Mouse (Mus musculus) gastrocnemius, postnatal 10 days (tissue): ENCODE results near the gene Camk1d. TPM values are rescaled to one million over a fixed set of nuclear protein-coding genes. Genes with fewer than 3 reads are reported as not detected.
"Not testable (repeated sequence)": the region's sequence is repeated elsewhere in the genome, so short reads cannot be mapped to it uniquely, and the experiment has no call there.

Experiments
- DNase-seq: peaks from one replicate; pipeline ENCODE4 v3.0.0; 2021; ENCODE audit warnings: mixed read lengths
- total RNA-seq, 2 experiments: library from RNA; stranded (reverse); gene quantifications; 2 replicates each; pipeline ENCODE4 v1.2.3; 2021

Camk1d gene
- total RNA-seq, 2 experiments from 2014 or later, result 2.4 to 5.0 TPM

DNA sequence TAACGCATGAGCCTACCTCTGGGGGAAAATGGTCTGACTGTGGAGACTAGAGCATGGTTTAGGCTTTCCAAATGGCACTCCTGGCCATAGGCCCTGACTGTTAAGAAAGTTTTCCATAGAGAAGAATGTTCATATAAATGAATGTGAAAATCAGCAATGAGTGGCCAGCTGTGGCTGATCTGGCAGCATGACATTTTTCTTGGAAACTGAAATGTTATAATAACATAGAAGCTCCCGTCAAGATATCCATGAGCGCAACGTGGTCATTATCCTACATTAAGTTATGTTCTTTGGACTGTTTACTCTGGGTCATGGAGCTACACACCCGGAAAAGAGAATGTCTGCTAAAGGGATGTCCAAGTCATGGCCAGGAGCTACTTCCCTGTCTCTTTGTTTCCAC is 397.6 kb downstream of the Camk1d start:
- no peak for DNase-seq

DNA sequence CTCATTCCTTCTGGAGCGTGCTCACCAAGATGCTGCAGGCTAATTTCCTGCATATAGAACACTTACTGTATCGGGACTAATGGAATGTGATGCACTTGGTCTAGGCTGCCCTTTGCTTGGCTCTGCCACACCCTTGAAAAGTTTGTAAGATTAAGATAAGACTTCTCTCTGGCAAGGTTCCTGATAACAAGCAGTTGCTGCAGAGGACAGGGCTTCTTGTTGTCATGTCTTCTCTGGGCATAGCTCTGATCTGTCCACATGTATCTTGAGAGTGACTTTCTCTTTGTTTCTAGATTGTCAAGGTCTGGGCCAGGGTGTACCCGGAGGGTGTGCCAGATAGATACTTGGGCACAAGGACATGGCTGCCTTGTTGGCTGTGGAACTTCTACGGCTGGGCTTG is 398.1 kb downstream of the Camk1d start:
- DNase-seq, result no peak

DNA sequence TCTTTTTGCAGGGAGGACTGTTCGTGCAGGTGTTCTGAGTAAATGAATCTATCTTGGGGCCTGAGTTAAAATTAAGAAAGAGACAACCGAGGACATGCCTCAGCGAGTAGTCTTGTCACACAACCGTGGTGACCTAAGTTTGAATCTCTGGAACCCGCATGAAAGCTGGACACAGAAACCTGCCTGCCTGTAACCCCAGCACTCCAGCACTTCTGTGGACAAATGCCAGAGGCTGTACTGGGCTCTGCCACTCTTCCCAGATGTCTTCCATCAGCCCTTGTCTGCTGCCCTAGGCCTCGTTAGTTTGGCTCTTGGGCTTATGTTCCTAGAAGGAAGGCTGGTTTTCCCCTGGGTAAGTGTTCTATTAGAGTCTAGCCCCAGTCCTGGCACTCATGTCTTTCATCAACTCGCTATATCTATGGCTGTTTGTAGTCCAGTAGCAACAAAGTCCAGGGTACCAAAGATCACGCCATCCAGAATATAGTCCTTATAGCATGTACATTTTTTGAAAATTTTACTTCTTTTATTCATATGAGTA is 399.0 kb downstream of the Camk1d start:
- no peak for DNase-seq

DNA sequence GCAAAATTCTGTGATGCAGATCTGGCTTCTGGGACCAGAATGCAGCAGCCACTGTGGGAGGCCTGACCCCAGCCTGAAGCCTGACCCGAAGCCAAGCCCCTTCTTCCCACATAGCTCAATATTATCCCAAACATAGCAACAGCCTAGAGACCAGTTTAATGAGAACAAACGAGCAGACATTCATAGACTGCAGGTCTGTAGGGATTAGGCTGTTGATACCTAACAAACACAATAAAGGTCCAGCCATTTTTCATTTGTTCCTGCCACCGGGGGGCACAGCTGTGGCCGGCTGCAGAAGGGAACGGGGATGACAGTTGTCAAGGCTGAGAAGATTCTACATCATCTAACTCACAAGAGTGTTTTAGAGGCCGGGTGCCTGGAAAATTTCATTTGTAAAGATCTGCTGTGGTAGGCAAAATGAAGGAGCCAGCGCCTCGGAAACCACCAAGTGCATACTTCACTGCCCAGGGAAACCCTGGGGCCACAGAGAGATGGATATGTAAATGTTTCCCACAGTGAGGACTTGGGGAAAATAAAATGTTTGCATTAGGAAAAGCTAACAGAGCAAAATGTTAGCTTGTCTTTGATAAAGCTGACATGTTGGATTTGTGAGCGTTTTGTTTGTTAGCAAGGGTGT is 399.7 kb downstream of the Camk1d start:
- no peak for DNase-seq

DNA sequence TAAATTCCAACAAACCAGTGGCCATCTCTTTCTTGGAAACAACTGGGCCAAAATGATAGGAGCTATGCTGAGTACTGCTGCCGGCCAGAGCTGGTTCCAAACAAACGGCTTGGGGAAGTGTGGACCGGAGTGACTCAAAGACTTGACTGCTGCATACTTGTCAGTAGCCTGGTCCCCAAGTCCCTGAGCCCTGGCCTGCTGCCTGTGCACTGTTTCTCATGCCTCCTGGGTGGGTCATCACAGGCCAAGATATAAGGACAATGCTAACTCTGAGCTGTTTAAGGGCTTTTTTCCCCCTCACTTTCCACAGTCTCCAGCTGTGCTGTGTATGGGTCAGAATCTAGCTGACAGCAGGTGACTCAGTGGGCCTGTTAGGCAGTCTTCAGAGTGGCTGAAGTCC is 409.2 kb downstream of the Camk1d start:
- no peak for DNase-seq

DNA sequence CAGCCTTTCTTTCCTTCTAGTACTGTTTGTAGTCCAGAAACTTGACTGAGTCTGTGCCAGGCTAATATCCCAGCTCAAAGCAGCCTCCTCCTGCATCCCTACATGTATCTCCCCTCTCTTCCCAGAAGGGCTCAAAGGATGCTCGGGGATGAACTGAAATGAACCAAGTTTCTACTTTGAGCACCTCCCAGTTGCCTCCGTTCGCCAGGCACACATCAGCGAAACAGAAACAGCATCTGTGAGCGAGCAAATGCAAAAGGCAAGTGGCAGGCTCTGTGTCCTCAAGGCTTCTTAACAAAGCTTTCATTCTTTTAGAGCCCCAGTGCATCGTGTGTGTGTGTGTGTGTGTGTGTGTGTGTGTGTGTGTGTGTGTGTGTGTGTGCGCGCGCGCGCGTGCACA is 409.9 kb downstream of the Camk1d start:
- no peak for DNase-seq

DNA sequence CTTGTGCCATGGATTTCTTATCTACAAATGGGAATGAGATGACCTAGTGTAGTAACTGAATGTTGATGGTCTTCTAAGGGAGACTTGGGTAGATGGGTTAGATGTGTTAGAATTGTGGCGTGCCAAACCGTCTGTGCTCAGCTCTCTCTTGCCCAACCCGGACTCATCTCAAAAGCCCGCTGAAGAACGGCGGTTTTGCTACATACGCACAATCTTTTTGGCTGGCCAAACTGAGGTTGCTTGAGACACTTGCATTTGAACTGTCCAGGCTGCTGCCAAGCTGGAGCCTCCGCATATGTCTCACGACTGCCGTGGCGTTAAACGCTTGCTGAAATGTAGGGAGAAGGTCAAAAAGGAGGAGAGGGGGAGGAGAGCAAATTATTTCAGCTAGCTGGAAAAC is 413.0 kb downstream of the Camk1d start:
- DNase-seq, result no peak

DNA sequence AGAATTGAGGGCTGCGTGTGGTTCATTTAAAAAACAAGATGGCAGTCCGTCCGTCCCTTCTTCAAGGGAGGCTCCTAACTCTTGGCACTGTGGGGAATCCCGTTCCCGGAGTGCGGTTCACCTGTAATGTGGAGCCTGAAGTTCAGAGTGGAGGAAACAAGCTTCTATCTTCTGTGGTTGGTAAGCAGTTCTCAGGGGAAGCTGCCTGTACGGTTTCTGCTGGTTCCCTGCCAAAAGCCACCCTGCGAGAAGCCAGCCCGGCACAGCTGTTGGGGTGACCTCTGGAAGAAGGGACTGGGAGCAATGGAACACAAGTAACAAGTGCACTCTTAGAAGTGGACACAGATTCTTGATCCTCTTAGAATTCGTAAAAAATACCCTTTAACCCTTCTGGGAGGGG is 416.2 kb downstream of the Camk1d start:
- DNase-seq, result peak; percentile 54

DNA sequence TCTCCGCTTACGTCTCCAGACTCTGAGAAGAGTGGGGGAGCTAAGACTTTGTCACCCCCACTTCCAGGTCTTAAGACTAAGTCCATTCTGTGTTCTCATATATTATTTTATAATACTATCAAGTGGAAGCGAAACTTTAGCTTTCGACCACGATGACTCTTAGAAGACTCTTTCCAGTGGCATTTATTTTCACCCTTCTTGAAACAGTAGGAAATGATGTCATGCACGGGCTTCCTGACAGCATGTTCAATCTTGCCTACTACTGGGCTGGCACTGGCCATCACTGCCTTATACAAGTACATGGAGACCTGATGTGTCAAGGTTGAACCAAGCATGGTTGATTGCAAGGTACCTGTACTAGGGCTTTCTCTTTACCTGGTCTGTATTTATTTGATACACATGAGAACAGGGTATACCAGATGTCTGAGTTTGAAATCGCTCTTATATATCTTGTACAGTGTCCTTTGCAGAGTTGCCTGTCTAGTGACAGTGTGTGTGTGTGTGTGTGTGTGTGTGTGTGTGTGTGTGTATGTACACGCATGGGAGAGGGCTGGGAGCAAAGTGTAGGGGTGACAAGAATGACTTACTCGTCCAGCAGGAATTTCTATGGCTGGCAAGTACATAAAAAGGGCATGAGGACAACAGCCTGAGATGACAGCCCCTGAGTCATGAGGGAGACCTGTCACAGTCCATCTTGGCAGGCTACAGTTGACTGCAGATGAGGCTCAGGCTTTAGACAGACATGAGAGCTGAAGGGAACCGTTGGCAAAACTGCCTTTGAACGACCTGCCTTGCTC is 417.4 kb downstream of the Camk1d start:
- no peak for DNase-seq

DNA sequence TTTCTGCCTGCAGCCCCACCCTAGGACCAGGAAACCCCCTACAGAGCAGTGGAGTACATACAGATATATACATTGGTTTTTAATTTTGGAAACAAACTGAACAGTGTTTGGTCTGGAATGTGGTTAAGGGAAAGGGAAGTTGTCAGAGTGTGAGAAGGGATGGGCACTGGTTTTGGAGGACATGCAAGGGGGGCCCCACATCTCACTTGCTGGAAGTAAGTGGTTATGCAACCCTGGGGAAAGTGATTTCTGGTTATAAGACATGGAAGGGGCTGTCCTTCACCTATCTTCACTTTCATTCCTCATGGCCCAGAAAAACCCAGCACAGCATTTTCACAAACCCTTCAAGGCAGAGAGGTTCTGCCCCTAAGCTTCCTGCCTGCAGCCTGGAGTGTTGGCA is 419.2 kb downstream of the Camk1d start:
- DNase-seq, result no peak

DNA sequence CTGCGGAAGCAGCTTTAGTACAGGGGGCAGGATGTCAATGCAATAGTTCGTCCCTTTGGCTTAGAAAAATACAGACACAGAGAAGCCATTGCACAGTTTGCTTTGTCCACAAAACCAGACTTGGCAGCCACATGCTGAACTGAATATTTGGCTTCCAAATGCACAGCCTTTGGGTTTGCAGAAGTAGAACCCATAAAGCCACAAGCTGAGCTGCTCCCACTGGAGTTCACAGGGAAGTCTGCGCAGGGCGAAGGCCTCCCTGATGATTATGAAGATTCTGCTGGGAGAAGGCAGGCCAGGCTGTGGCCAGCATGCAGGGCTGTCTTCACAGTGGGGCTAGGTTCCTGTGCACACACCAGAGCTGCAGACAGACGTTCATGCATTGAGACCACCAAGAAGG is 419.9 kb downstream of the Camk1d start:
- no peak for DNase-seq

DNA sequence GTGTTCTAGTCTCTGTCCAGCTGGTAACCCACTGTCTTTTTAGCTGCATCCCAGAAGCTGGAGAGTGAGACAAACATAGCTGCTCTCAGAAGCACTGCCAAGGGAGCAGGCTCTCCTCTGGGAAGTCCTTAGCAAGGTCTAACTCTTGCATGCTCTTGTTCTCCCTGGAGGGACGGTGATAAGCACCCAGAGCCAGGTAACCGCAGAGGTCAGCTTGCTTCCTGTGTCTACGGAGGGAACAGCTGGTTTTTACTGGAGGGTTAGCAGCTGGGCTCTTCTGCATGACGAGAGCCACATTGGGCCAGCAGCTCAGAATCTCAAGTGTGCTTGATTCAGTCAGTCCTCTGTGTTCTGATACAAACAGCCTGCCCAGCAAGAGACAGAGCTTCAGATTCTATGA is 425.7 kb downstream of the Camk1d start:
- DNase-seq, result no peak

DNA sequence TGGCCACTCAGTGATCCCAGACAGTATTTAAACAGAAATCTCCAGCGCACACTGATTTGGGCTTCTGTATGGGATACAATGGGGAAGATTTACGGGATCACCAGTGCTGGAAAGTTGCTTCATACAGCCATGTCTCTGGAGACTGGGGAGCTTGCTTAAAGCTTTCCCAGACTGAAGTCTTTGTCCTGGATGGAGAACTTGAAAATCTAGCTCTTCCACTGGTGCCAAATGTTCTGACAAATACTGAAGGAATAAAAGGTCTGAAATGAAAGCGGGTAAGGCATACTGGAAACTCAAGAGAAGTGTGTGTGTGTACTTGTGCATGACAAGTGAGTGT is 427.3 kb downstream of the Camk1d start:
- no peak for DNase-seq

DNA sequence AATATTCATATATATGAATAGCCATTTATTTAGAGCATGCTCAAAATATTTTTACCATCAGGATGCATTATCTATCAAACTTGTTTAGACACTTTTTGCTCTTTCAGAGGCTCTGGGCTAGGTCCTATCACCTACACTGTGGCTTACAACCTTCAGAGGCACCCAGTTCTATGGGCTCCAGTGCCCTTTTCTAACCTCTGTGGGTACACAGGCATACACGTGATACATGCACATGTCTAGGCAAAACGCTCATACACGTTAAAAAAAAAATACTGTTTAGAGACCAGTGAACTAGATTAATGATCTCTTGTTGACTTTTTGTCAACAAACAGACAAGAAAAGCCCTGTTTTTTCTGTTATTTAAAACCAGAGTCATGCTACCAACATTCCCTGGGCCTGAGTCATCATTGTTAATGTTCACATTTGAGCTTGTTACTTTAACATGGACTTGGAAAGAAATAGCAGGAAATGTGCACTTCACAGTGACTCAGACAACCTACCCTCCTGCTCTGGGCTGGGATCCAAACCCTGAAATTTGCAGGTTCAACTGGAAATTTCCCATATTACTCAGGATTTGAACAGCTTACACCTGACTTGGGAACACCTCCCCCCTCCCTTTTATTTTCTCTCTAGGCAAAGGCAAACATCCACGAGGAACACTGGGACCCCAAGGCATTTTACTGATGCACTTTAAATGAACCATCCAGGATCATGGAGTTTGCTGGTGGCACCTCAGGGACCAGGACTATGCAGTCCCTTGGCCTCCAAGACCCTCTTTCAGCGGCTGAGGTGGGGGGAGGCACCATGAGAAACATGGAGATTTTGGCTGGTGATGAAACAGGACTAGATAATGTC is 427.9 kb downstream of the Camk1d start:
- DNase-seq, result no peak

DNA sequence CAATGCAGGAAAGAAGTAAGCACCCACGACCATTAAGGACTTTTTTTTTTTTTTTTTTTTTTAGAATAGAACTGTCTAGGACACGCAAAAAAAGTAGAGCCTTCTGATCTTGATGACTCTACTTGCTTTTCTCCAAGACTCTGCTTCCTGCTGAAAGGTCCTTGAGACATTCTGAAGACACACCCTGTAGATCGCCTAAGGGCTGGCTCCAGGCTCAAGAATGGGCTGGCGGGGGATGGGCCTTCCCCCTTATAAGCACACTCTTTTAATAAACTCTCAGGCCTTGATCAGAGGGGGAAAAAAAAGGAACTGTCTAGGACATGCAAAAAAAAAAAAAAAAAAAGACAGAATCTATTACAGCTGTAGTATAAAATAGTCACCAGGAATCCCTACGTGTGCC is 430.0 kb downstream of the Camk1d start:
- DNase-seq, result no peak

DNA sequence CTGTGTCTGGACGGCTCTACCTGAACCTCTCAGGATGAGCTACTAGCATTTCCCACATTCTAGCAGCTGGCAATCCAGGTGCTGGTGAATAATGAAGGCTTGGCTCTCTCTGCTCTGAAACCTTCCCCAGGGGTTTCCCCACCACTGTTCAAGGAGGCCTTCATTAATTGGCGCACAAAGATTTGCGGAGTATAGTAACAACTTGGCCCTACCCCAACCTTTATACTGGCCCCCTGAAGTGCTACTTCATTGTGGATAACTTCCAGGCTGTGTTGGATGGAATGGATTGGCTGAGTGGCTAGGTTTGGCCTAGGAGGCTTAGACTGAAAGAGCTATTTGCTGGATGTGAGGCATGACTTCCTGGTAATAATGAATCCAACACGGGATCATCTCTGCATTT is 431.7 kb downstream of the Camk1d start:
- DNase-seq, result no peak

DNA sequence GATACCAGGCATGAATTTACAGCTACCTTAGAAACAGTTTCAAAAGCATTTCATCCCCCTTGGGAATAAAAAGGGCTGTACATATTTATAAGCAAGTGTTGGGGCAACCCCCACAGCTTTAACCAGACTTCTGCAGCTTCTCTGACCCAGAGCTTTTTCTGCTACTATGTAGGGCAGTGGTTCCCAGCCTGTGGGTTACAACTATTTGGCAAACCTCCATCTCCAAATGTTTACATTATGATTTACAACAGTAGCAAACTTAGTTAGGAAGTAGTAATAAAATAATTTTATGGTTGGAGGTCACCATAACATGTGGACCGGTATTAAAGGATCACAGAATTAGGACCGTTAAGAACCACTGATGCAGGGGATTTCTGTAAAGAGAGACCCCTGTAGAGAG is 446.3 kb downstream of the Camk1d start:
- DNase-seq, result no peak

DNA sequence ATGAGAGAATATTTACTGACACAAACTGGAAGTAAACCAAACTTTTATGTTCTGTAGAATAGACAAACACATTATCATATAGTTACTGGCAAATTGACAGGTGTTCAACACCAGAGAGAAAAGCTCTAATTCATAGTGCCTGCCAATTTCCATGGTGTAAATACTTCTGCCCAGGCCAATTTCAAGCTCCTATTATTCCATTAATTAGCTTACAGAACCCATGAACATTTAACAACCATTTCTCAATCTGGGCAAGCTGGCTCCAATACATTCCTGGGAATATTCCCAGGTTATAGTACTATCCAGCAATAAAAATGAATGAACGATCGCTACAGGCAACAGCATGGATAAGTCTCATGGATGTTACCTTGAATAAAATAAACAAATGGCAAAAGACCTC is 452.0 kb downstream of the Camk1d start:
- DNase-seq, result no peak

DNA sequence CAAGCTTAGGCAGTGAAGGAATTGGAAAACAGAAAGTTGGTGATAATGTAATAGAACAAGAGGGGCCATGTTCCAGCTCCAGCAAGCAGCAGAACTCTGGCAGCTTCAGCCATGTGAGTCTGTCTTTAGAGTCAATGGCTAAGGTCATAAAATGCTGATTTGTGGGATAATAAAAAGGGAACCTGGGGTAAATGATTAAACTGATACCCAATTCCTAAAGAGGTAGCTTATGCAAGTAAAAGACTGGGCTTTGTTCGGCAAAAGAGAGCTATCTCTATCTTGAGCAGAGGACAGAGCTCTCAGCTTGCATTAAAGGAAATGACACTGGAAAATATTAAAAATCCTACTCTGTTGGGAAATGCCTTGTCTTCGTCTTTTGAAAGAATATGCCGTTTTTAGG is 456.1 kb downstream of the Camk1d start:
- DNase-seq, result no peak

DNA sequence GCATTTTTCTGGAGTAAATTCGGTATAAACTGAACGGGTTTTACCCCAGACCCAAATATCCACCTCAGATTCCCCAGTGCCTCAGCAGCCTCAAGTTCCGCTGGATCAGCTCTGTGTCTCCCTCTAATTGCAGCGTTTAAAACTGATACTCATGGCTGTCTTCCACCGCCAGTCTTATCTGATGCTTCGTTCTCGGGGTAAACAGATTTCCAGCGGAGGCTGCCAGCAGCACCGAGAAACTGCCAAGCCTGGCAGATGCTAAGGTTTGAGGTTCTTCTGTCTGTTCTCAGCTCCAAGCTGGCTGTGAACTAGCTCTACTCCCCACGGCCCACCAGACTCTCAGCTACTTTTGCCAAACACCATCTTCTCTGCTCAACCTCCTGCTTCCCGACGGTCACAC is 464.3 kb downstream of the Camk1d start:
- peak; percentile 60 for DNase-seq

DNA sequence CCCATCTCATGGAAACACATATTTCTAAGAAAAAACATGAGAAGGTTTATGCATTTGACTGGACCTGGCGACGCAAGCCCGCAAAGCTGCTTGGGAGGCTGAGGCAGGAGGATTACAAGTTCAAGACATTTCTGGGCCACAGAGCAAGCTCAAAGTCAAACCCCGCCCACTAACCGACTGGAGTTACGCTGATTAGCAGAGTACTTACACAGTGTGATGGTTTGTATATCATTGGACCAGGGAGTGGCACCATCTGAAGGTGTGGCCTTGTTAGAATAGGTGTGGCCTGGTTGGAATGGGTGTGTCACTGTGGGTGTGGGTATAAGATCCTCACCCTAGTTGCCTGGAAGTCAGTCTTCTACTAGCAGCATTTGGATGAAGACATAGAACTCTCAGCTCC is 465.1 kb downstream of the Camk1d start:
- not testable (repeated sequence) for DNase-seq
